Mouse (Mus musculus): Measurements from ENCODE around the gene Mdm4. TPM values are rescaled to one million over a fixed set of nuclear protein-coding genes. Genes with fewer than 3 reads are reported as not detected.

Mdm4 gene
- polyA plus RNA-seq, 1 experiment from 2014 or later: 45.4 TPM

GRCm38 (mm10) chr1:133069275-133070120 is 39.1 kb upstream of the Mdm4 start:
- H3K27ac ChIP-seq: 0 out of 2 replicates have a peak overlapping the region, but pooled peaks have one; percentile 45
- ATAC-seq (replicated peaks): no peak

GRCm38 (mm10) chr1:133068669-133069274 is 38.4 kb upstream of the Mdm4 start:
- Histone ChIP-seq H3K9me3 (no peaks in the 10 kb centered on the region), H3K4me1 (peaks cover 9% of the 10 kb centered on the region; the same call in 1 of the 2 replicates), H3K4me2 (no peak overlapping the region), H3K9ac (no peak overlapping the region), H3K27ac (peak overlapping the region; percentile 45; the same call in 1 of the 2 replicates), H3K27me3 (replicated peaks) (no peaks in the 10 kb centered on the region), H3K36me3 (replicated peaks) (peaks cover 11% of the 10 kb centered on the region; the same call in 1 of the 2 replicates), H3K4me3 (no peak overlapping the region)
- 85% methylated on average over 15 of the region's 15 CpGs for WGBS
- 0 out of 2 replicates have a peak, but pooled peaks have one; percentile 32 for ATAC-seq (replicated peaks)

More at GRCm38 (mm10) chr1:133069275-133070120, 39.1 kb upstream of the Mdm4 start:
- no peaks in the 10 kb centered on the region for H3K9me3 ChIP-seq
- no peak overlapping the region for H3K4me2 ChIP-seq
- H3K4me1 ChIP-seq: peaks cover 9% of the 10 kb centered on the region; the same call in 1 of the 2 replicates
- H3K9ac ChIP-seq: no peak overlapping the region
- 80% methylated on average over 12 of the region's 12 CpGs for WGBS
- no peaks in the 10 kb centered on the region for H3K27me3 ChIP-seq (replicated peaks)
- no peak overlapping the region for H3K4me3 ChIP-seq
- H3K36me3 ChIP-seq (replicated peaks): peaks cover 11% of the 10 kb centered on the region; the same call in 1 of the 2 replicates

- no peak overlapping the region for H3K9ac ChIP-seq
- H3K9me3 ChIP-seq: no peaks in the 10 kb centered on the region
- H3K4me1 ChIP-seq: peaks cover 9% of the 10 kb centered on the region; the same call in 1 of the 2 replicates
- peak overlapping the region; percentile 45; the same call in 1 of the 2 replicates for H3K27ac ChIP-seq
- 64% methylated on average over 5 of the region's 5 CpGs for WGBS
- peaks cover 11% of the 10 kb centered on the region; the same call in 1 of the 2 replicates for H3K36me3 ChIP-seq (replicated peaks)
- no peak overlapping the region for H3K4me2 ChIP-seq
- no peak overlapping the region for H3K4me3 ChIP-seq
- ATAC-seq (replicated peaks): 0 out of 2 replicates have a peak, but pooled peaks have one; percentile 7
- H3K27me3 ChIP-seq (replicated peaks): no peaks in the 10 kb centered on the region
These were observed 37.9 kb upstream of the Mdm4 start for GRCm38 (mm10) chr1:133068268-133068667.

GRCm38 (mm10) chr1:133063164-133063563 is 32.8 kb upstream of the Mdm4 start:
- H3K27ac ChIP-seq: no peak overlapping the region
- peaks cover 11% of the 10 kb centered on the region; the same call in 1 of the 2 replicates for H3K36me3 ChIP-seq (replicated peaks)

GRCm38 (mm10) chr1:133060681-133061080 is 30.3 kb upstream of the Mdm4 start:
- H3K9me3 ChIP-seq: no peaks in the 10 kb centered on the region
- H3K4me1 ChIP-seq: peaks cover 14% of the 10 kb centered on the region
- WGBS: 56% methylated on average over 4 of the region's 4 CpGs
- no peaks in the 10 kb centered on the region for H3K36me3 ChIP-seq (replicated peaks)
- ATAC-seq (replicated peaks): no peak
- H3K4me2 ChIP-seq: no peak overlapping the region
- no peaks in the 10 kb centered on the region for H3K27me3 ChIP-seq (replicated peaks)
- no peak overlapping the region for H3K9ac ChIP-seq
- H3K4me3 ChIP-seq: no peak overlapping the region
- no peak overlapping the region for H3K27ac ChIP-seq

More at GRCm38 (mm10) chr1:133063164-133063563, 32.8 kb upstream of the Mdm4 start:
- Histone ChIP-seq H3K4me1 (peaks cover 3% of the 10 kb centered on the region; the same call in 1 of the 2 replicates), H3K27me3 (replicated peaks) (no peaks in the 10 kb centered on the region), H3K4me2 (no peak overlapping the region), H3K4me3 (no peak overlapping the region), H3K9ac (no peak overlapping the region), H3K9me3 (no peaks in the 10 kb centered on the region)
- 96% methylated on average over 6 of the region's 6 CpGs for WGBS
- ATAC-seq (replicated peaks): no peak

- Histone ChIP-seq H3K4me3 (no peak overlapping the region), H3K36me3 (replicated peaks) (no peaks in the 10 kb centered on the region), H3K9ac (no peak overlapping the region), H3K9me3 (no peaks in the 10 kb centered on the region), H3K27me3 (replicated peaks) (no peaks in the 10 kb centered on the region), H3K4me2 (no peak overlapping the region), H3K4me1 (peaks cover 18% of the 10 kb centered on the region), H3K27ac (no peak overlapping the region)
- 45% methylated on average over 2 of the region's 2 CpGs for WGBS
- no peak for ATAC-seq (replicated peaks)
These were observed 29.2 kb upstream of the Mdm4 start for GRCm38 (mm10) chr1:133059592-133059991.

- H3K9me3 ChIP-seq: no peaks in the 10 kb centered on the region
- H3K4me3 ChIP-seq: no peak overlapping the region
- H3K4me1 ChIP-seq: peaks cover 23% of the 10 kb centered on the region
- H3K36me3 ChIP-seq (replicated peaks): no peaks in the 10 kb centered on the region
- no peak overlapping the region for H3K4me2 ChIP-seq
- no peak overlapping the region for H3K27ac ChIP-seq
- no peak overlapping the region for H3K9ac ChIP-seq
- no peak for ATAC-seq (replicated peaks)
- 70% methylated on average over 7 of the region's 7 CpGs for WGBS
- H3K27me3 ChIP-seq (replicated peaks): no peaks in the 10 kb centered on the region
These were observed 27.1 kb upstream of the Mdm4 start for GRCm38 (mm10) chr1:133057345-133058034.

- H3K9ac ChIP-seq: no peak overlapping the region
- H3K4me3 ChIP-seq: no peak overlapping the region
- no peaks in the 10 kb centered on the region for H3K27me3 ChIP-seq (replicated peaks)
- ATAC-seq (replicated peaks): no peak
- H3K4me2 ChIP-seq: no peak overlapping the region
- H3K4me1 ChIP-seq: peaks cover 37% of the 10 kb centered on the region
- WGBS: 80% methylated on average over 8 of the region's 8 CpGs
- no peak overlapping the region for H3K27ac ChIP-seq
- H3K9me3 ChIP-seq: no peaks in the 10 kb centered on the region
- H3K36me3 ChIP-seq (replicated peaks): no peaks in the 10 kb centered on the region
These were observed 24.0 kb upstream of the Mdm4 start for GRCm38 (mm10) chr1:133054326-133054725.

- no peak overlapping the region for H3K4me2 ChIP-seq
- no peaks in the 10 kb centered on the region for H3K27me3 ChIP-seq (replicated peaks)
- 64% methylated on average over 5 of the region's 5 CpGs for WGBS
- H3K27ac ChIP-seq: no peak overlapping the region
- H3K4me1 ChIP-seq: peaks cover 46% of the 10 kb centered on the region
- H3K9ac ChIP-seq: no peak overlapping the region
- no peaks in the 10 kb centered on the region for H3K36me3 ChIP-seq (replicated peaks)
- H3K9me3 ChIP-seq: no peaks in the 10 kb centered on the region
- H3K4me3 ChIP-seq: no peak overlapping the region
- ATAC-seq (replicated peaks): no peak
These were observed 22.7 kb upstream of the Mdm4 start for GRCm38 (mm10) chr1:133053034-133053433.

- Histone ChIP-seq H3K4me2 (no peak overlapping the region), H3K4me3 (no peak overlapping the region), H3K4me1 (peaks cover 48% of the 10 kb centered on the region), H3K27ac (no peak overlapping the region), H3K36me3 (replicated peaks) (no peaks in the 10 kb centered on the region), H3K9ac (no peak overlapping the region), H3K27me3 (replicated peaks) (no peaks in the 10 kb centered on the region), H3K9me3 (no peaks in the 10 kb centered on the region)
- WGBS: 100% methylated on average over 2 of the region's 2 CpGs
- no peak for ATAC-seq (replicated peaks)
These were observed 21.5 kb upstream of the Mdm4 start for GRCm38 (mm10) chr1:133051829-133052228.

GRCm38 (mm10) chr1:133050001-133050431 is 19.7 kb upstream of the Mdm4 start:
- Histone ChIP-seq H3K4me2 (no peak overlapping the region), H3K27me3 (replicated peaks) (no peaks in the 10 kb centered on the region), H3K4me3 (no peak overlapping the region), H3K36me3 (replicated peaks) (no peaks in the 10 kb centered on the region), H3K9ac (no peak overlapping the region), H3K4me1 (peaks cover 53% of the 10 kb centered on the region), H3K27ac (no peak overlapping the region), H3K9me3 (no peaks in the 10 kb centered on the region)
- no peak for ATAC-seq (replicated peaks)
- 24% methylated on average over 11 of the region's 11 CpGs for WGBS

GRCm38 (mm10) chr1:133048690-133049089 is 18.3 kb upstream of the Mdm4 start:
- Histone ChIP-seq H3K27ac (no peak overlapping the region), H3K4me2 (peak overlapping the region; percentile 68), H3K4me3 (peak overlapping the region; percentile 3; the same call in 1 of the 2 replicates), H3K9me3 (no peaks in the 10 kb centered on the region), H3K4me1 (peaks cover 54% of the 10 kb centered on the region), H3K36me3 (replicated peaks) (no peaks in the 10 kb centered on the region), H3K27me3 (replicated peaks) (no peaks in the 10 kb centered on the region), H3K9ac (no peak overlapping the region)
- WGBS: 13% methylated on average over 2 of the region's 2 CpGs
- no peak for ATAC-seq (replicated peaks)
